Mouse (Mus musculus) liver, adult 2 months (tissue): Measurements from ENCODE around the gene Spon1. TPM values are rescaled to one million over a fixed set of nuclear protein-coding genes. Genes with fewer than 3 reads are reported as not detected.

Source experiments
- DNase-seq: peaks from one replicate; pipeline ENCODE4 v3.0.0-alpha.2; 2011; ENCODE audit warnings: low read depth, low spot score; ENCODE audit errors: extremely low read depth
- H3K27ac ChIP-seq: fragments of 200-500 bp; replicated peaks from 2 replicates; pipeline ENCODE4 v1.5.1; 2012; ENCODE audit warnings: low read depth, mild to moderate bottlenecking, control low read depth, inconsistent platforms, low read length; ENCODE audit not compliant: insufficient read depth
- H3K27me3 ChIP-seq: fragments of 200-500 bp; 2 replicates; pipeline ENCODE4 v1.6.1; 2012; ENCODE audit warnings: mild to moderate bottlenecking, moderate library complexity, low read length, inconsistent platforms; ENCODE audit not compliant: control insufficient read depth, insufficient read depth
- H3K36me3 ChIP-seq: fragments of 200-500 bp; 2 replicates; pipeline ENCODE4 v1.6.1; 2012; ENCODE audit warnings: low read length, inconsistent platforms; ENCODE audit not compliant: control insufficient read depth, insufficient read depth
- H3K4me1 ChIP-seq: fragments of 200-500 bp; 2 replicates; pipeline ENCODE4 v1.6.1; 2011; ENCODE audit warnings: low read length; ENCODE audit not compliant: control insufficient read depth, insufficient read depth
- H3K4me3 ChIP-seq: fragments of 200-500 bp; 2 replicates; pipeline ENCODE4 v1.5.1; 2011; ENCODE audit warnings: low read depth, mild to moderate bottlenecking, control low read depth, low read length, moderate library complexity; ENCODE audit not compliant: insufficient read depth
- H3K79me2 ChIP-seq: fragments of 200-500 bp; 2 replicates; pipeline ENCODE4 v1.6.1; 2012; ENCODE audit warnings: inconsistent platforms, mild to moderate bottlenecking, low read length, moderate library complexity; ENCODE audit not compliant: control insufficient read depth, insufficient read depth
- H3K9ac ChIP-seq: fragments of 200-500 bp; 2 replicates; pipeline ENCODE4 v1.6.1; 2012; ENCODE audit warnings: low read depth, mild to moderate bottlenecking, control low read depth, inconsistent platforms, low read length
- CTCF ChIP-seq: fragments of 200-500 bp; IDR thresholded peaks from 2 replicates; pipeline ENCODE4 v1.5.1; 2011; ENCODE audit warnings: low read depth, low read length, control low read depth
- POLR2A ChIP-seq: fragments of 200-500 bp; IDR thresholded peaks from 2 replicates; pipeline ENCODE4 v1.6.1; 2011; ENCODE audit warnings: low read length, control low read depth; ENCODE audit not compliant: insufficient read depth; ENCODE audit errors: extremely low read depth
- WGBS: fragments of 180-500 bp; shearing (Covaris S2); methylation state at CpG from one replicate; pipeline ENCODE4 v1.1.7; 2018; 5-methylcytosine and 5-hydroxymethylcytosine counted together
- polyA plus RNA-seq: library from polyadenylated mRNA; depleted of rRNA; stranded (reverse); fragments of >200 nt; gene quantifications from 2 replicates; pipeline ENCODE4 v1.2.3, GENCODE M21; 2012
- total RNA-seq: library from RNA; depleted of rRNA; stranded (reverse); fragments of >200 nt; gene quantifications from 2 replicates; pipeline ENCODE4 v1.2.3, GENCODE M21; 2014

The Spon1 gene
- total and polyA plus RNA-seq, 2 experiments = 0.22 to 0.28 TPM

- WGBS = 85% methylated on average over 8 of the region's 8 CpGs
- TF ChIP-seq CTCF = no peak
- TF ChIP-seq POLR2A = no peak
- no peak for DNase-seq
These were observed 35.2 kb upstream of the Spon1 start for GRCm38 (mm10) chr7:113730406-113731247.

GRCm38 (mm10) chr7:113737790-113738362 lies 27.9 kb upstream of the Spon1 start:
- Histone ChIP-seq H3K79me2 (no peaks in the 10 kb centered on the region), H3K27me3 (no peaks in the 10 kb centered on the region; the same call in 1 of the 2 replicates), H3K9ac (no peak overlapping the region), H3K27ac (no peak overlapping the region), H3K4me1 (no peaks in the 10 kb centered on the region), H3K36me3 (no peaks in the 10 kb centered on the region), H3K4me3 (no peak overlapping the region)
- no peak for TF ChIP-seq CTCF
- 53% methylated on average over 9 of the region's 9 CpGs for WGBS
- peak; percentile 75 for DNase-seq

More at GRCm38 (mm10) chr7:113730406-113731247, 35.2 kb upstream of the Spon1 start:
- Histone ChIP-seq H3K4me1 (no peaks in the 10 kb centered on the region), H3K9ac (no peak overlapping the region), H3K27ac (no peak overlapping the region), H3K4me3 (no peak overlapping the region), H3K36me3 (no peaks in the 10 kb centered on the region), H3K27me3 (no peaks in the 10 kb centered on the region), H3K79me2 (no peaks in the 10 kb centered on the region)

GRCm38 (mm10) chr7:113739181-113739580 lies 26.6 kb upstream of the Spon1 start:
- H3K9ac ChIP-seq = no peak overlapping the region
- WGBS = 58% methylated on average over 7 of the region's 7 CpGs
- H3K4me1 ChIP-seq = no peaks in the 10 kb centered on the region
- no peak for TF ChIP-seq POLR2A
- H3K4me3 ChIP-seq = no peak overlapping the region
- no peaks in the 10 kb centered on the region for H3K79me2 ChIP-seq
- H3K27me3 ChIP-seq = no peaks in the 10 kb centered on the region; the same call in 1 of the 2 replicates
- no peaks in the 10 kb centered on the region for H3K36me3 ChIP-seq
- no peak overlapping the region for H3K27ac ChIP-seq
- no peak for DNase-seq

- no peak overlapping the region for H3K27ac ChIP-seq
- H3K79me2 ChIP-seq = no peaks in the 10 kb centered on the region
- H3K27me3 ChIP-seq = no peaks in the 10 kb centered on the region; the same call in 1 of the 2 replicates
- TF ChIP-seq POLR2A (no peak), CTCF (no peak; the same call in 1 of the 2 replicates)
- DNase-seq = no peak
- no peaks in the 10 kb centered on the region for H3K36me3 ChIP-seq
- H3K9ac ChIP-seq = no peak overlapping the region
- H3K4me1 ChIP-seq = no peaks in the 10 kb centered on the region
- no peak overlapping the region for H3K4me3 ChIP-seq
- 95% methylated on average over 4 of the region's 4 CpGs for WGBS
These were observed 23.2 kb upstream of the Spon1 start for GRCm38 (mm10) chr7:113742644-113743043.

GRCm38 (mm10) chr7:113743982-113744381 lies 21.8 kb upstream of the Spon1 start:
- Histone ChIP-seq H3K9ac (no peak overlapping the region), H3K27me3 (no peaks in the 10 kb centered on the region; the same call in 1 of the 2 replicates), H3K4me3 (no peak overlapping the region), H3K27ac (no peak overlapping the region), H3K79me2 (no peaks in the 10 kb centered on the region), H3K36me3 (no peaks in the 10 kb centered on the region), H3K4me1 (no peaks in the 10 kb centered on the region)
- no peak for DNase-seq
- TF ChIP-seq CTCF = no peak
- no peak for TF ChIP-seq POLR2A
- 63% methylated on average over 5 of the region's 5 CpGs for WGBS

- Histone ChIP-seq H3K79me2 (no peaks in the 10 kb centered on the region), H3K4me1 (no peaks in the 10 kb centered on the region), H3K27ac (no peak overlapping the region), H3K36me3 (no peaks in the 10 kb centered on the region), H3K4me3 (no peak overlapping the region), H3K9ac (no peak overlapping the region), H3K27me3 (no peaks in the 10 kb centered on the region)
- 85% methylated on average over 2 of the region's 2 CpGs for WGBS
- DNase-seq = no peak
- TF ChIP-seq CTCF (no peak), POLR2A (no peak)
These were observed 9.2 kb upstream of the Spon1 start for GRCm38 (mm10) chr7:113756616-113757015.
